Mouse (Mus musculus) intestine, postnatal 0 days (tissue): ENCODE results near the gene Piwil4. TPM values are rescaled to one million over a fixed set of nuclear protein-coding genes. Genes with fewer than 3 reads are reported as not detected.

Experiments used
- ATAC-seq: fragments of 200-750 bp; cut with Nextera tagmentation; 2 replicates; pipeline ENCODE4 v1.8.0; 2017; ENCODE audit warnings: mild to moderate bottlenecking, moderate TSS enrichment, moderate library complexity
- H3K27ac ChIP-seq: fragments of 300-500 bp; sonication (generic); 2 replicates; pipeline ENCODE4 v1.5.1; 2014; ENCODE audit warnings: mild to moderate bottlenecking, low read depth, low read length, moderate library complexity
- H3K27me3 ChIP-seq: fragments of 300-500 bp; sonication (generic); replicated peaks from 2 replicates; pipeline ENCODE4 v1.6.1; 2014; ENCODE audit warnings: low read length, mixed read lengths; ENCODE audit not compliant: control insufficient read depth, insufficient read depth
- H3K36me3 ChIP-seq: fragments of 300-500 bp; sonication (generic); 2 replicates; pipeline ENCODE4 v1.6.1; 2014; ENCODE audit warnings: mild to moderate bottlenecking, moderate library complexity; ENCODE audit not compliant: control insufficient read depth, insufficient read depth
- H3K4me1 ChIP-seq: fragments of 300-500 bp; sonication (generic); replicated peaks from 2 replicates; pipeline ENCODE4 v1.6.1; 2014; ENCODE audit warnings: antibody characterized with exemption, low read length, mixed read lengths; ENCODE audit not compliant: control insufficient read depth, insufficient read depth
- H3K4me2 ChIP-seq: fragments of 300-500 bp; sonication (generic); replicated peaks from 2 replicates; pipeline ENCODE4 v1.6.1; 2014; ENCODE audit warnings: low read depth, mild to moderate bottlenecking, moderate library complexity
- H3K4me3 ChIP-seq: fragments of 300-500 bp; sonication (generic); 2 replicates; pipeline ENCODE4 v1.5.1; 2014; ENCODE audit warnings: low read depth, low read length
- H3K9ac ChIP-seq: fragments of 300-500 bp; sonication (generic); 2 replicates; pipeline ENCODE4 v1.6.1; 2014; ENCODE audit warnings: mild to moderate bottlenecking, low read depth, low read length
- H3K9me3 ChIP-seq: fragments of 300-500 bp; sonication (generic); 2 replicates; pipeline ENCODE4 v1.6.1; 2016; ENCODE audit warnings: mixed run types; ENCODE audit not compliant: control insufficient read depth
- CTCF ChIP-seq: sonication (generic); IDR thresholded peaks from 2 replicates; pipeline ENCODE4 v1.5.1; 2016; ENCODE audit warnings: low read depth, mild to moderate bottlenecking, control low read depth, antibody characterized with exemption, moderate library complexity
- WGBS: fragments of 180-500 bp; shearing (Covaris S2); extraction: QIAGEN DNeasy Blood & Tissue Kit; methylation state at CpG from one replicate; pipeline ENCODE4 v1.1.7; 2014; 5-methylcytosine and 5-hydroxymethylcytosine counted together
- polyA plus RNA-seq: library from polyadenylated mRNA; unstranded; fragments of >200 nt; fragmentation: Nextera tagmentation; extraction: Ambion mirVana; gene quantifications from 2 replicates; pipeline ENCODE4 v1.2.1, GENCODE M21; 2015

Gene Piwil4
- polyA plus RNA-seq, 1 experiment from 2014 or later: 0.17 TPM

GRCm38 (mm10) chr9:14754469-14754868 lies 13.9 kb upstream of the Piwil4 start:
- Histone ChIP-seq H3K27me3 (no peaks in the 10 kb centered on the region), H3K27ac (no peak overlapping the region), H3K4me3 (no peak overlapping the region), H3K36me3 (no peaks in the 10 kb centered on the region), H3K9ac (no peak overlapping the region), H3K4me1 (0 out of 2 replicates have a peak, but pooled peaks cover 6% of the 10 kb centered on the region), H3K9me3 (no peaks in the 10 kb centered on the region), H3K4me2 (no peak overlapping the region)
- 42% methylated on average over 3 of the region's 3 CpGs for WGBS
- peak; percentile 79 for ATAC-seq
- no peak for TF ChIP-seq CTCF

DNA sequence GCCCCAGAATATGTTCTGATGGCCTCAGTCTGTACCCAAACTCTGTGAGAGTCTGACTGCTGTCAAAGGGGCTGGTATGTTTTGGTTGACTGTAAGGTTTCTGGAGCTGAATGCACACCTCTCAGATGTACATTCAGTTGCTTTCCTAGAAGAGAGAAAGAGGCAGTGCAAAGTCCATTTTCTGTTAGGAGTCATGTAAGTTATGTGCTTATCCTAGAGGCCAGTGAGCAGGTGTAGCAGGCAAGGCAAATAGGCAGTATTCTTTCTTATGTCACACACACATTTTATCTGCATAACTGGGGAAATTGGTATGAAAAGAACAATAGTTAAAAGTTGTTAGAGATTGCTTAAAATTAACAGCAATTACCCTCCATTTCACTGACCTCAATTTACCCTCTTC lies 13.4 kb upstream of the Piwil4 start:
- ATAC-seq: peak; percentile 71
- H3K9ac ChIP-seq: no peak overlapping the region
- no peak overlapping the region for H3K4me3 ChIP-seq
- no peaks in the 10 kb centered on the region for H3K36me3 ChIP-seq
- H3K9me3 ChIP-seq: no peaks in the 10 kb centered on the region
- no peak overlapping the region for H3K27ac ChIP-seq
- no peaks in the 10 kb centered on the region for H3K27me3 ChIP-seq
- H3K4me1 ChIP-seq: 0 out of 2 replicates have a peak, but pooled peaks cover 6% of the 10 kb centered on the region
- no peak overlapping the region for H3K4me2 ChIP-seq
- TF ChIP-seq CTCF: peak; percentile 16; the same call in 1 of the 2 replicates

- peak within 1 kb of the TSS; percentile 71 for H3K9ac ChIP-seq
- ATAC-seq: peak; percentile 67
- 0 out of 2 replicates have a peak, but pooled peaks cover 6% of the 10 kb centered on the region for H3K4me1 ChIP-seq
- WGBS: under 1% methylated on average over 26 of the region's 28 CpGs
- H3K36me3 ChIP-seq: no peaks in the 10 kb centered on the region
- H3K4me2 ChIP-seq: peak within 1 kb of the TSS; percentile 97
- peak within 1 kb of the TSS; percentile 50 for H3K27ac ChIP-seq
- no peaks in the 10 kb centered on the region for H3K9me3 ChIP-seq
- peak within 1 kb of the TSS; percentile 52 for H3K4me3 ChIP-seq
- no peak for TF ChIP-seq CTCF
- no peaks in the 10 kb centered on the region for H3K27me3 ChIP-seq
Measured at GRCm38 (mm10) chr9:14752001-14752522, 11.5 kb upstream of the Piwil4 start, which contains the start of gene Fut4. Fut4 (minus strand) TSS chr9:14752393.

DNA sequence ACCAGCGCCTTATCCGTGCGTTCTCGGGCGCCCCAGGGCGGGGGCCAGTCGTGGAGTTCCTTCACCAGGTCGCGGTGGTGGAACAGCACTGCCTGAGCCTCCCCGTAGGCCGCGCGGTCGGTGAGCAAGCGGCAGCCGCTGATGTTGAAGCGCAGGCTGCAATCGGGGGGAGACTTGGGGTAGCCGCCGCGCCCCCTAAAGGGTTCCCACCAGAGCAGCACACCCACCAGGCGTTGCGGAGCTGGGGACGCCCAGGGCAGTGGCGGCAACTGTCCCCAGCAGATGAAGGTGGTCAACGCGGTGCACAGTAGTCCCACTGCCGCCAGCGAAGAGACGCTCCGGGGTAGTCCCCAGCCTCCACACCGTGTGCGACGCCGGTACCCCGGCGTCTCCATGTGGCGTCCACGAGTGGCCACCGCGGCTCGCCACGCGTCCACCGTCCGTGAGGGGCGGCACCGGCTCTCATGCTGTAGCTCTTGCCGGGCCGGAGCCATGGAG lies 11.0 kb upstream of the Piwil4 start:
- 0 out of 2 replicates have a peak, but pooled peaks cover 6% of the 10 kb centered on the region for H3K4me1 ChIP-seq
- no peaks in the 10 kb centered on the region for H3K36me3 ChIP-seq
- H3K9me3 ChIP-seq: no peaks in the 10 kb centered on the region
- peak overlapping the region; percentile 52 for H3K4me3 ChIP-seq
- WGBS: under 1% methylated on average over 50 of the region's 50 CpGs
- peak overlapping the region; percentile 97 for H3K4me2 ChIP-seq
- no peak for TF ChIP-seq CTCF
- peak overlapping the region; percentile 50 for H3K27ac ChIP-seq
- ATAC-seq: peak; percentile 53
- peak overlapping the region; percentile 71 for H3K9ac ChIP-seq
- no peaks in the 10 kb centered on the region for H3K27me3 ChIP-seq

- TF ChIP-seq CTCF: no peak
- 0 out of 2 replicates have a peak, but pooled peaks cover 6% of the 10 kb centered on the region for H3K4me1 ChIP-seq
- no peaks in the 10 kb centered on the region for H3K27me3 ChIP-seq
- peak overlapping the region; percentile 71 for H3K9ac ChIP-seq
- peak overlapping the region; percentile 52 for H3K4me3 ChIP-seq
- no peaks in the 10 kb centered on the region for H3K36me3 ChIP-seq
- no peaks in the 10 kb centered on the region for H3K9me3 ChIP-seq
- WGBS: 67% methylated on average over 41 of the region's 42 CpGs
- no peak for ATAC-seq
- peak overlapping the region; percentile 97 for H3K4me2 ChIP-seq
- H3K27ac ChIP-seq: no peak overlapping the region
Measured at GRCm38 (mm10) chr9:14750901-14751502, 10.5 kb upstream of the Piwil4 start.

DNA sequence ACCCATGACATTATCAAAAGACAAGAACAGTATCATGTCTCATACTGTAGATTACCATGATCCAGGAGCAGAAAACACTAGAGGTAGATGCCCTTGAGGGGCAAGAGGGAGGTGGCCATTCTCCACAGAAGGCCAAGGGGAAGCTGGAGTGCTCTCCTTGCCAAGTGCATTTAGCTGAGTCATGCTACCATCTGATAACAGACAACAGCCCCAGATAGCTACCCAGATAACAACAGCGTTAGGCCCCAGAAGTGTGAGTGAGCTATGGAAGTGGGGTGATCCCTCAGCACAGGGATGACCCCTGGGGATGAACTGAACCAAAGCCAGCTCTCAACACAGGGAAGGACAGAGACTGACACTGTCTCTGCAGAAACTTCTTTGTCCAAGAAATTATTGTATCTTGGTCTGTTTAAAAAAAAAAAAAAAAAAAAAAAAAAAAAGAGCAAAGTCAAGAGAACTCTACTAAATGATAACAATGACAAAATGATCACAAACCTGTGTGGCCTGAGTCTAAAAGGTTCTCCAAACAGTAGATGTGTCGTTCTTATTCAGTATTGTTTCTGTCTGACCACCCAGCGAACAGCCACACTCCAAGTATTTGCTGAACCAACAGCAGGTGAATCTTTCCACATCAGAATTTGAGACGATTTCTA lies 909 bp downstream of the Piwil4 start:
- no peaks in the 10 kb centered on the region for H3K36me3 ChIP-seq
- no peaks in the 10 kb centered on the region for H3K27me3 ChIP-seq
- no peak overlapping the region for H3K9ac ChIP-seq
- no peak for ATAC-seq
- H3K4me1 ChIP-seq: 0 out of 2 replicates have a peak, but pooled peaks cover 3% of the 10 kb centered on the region
- H3K27ac ChIP-seq: no peak overlapping the region
- 64% methylated on average over 4 of the region's 4 CpGs for WGBS
- no peak overlapping the region for H3K4me2 ChIP-seq
- H3K9me3 ChIP-seq: no peaks in the 10 kb centered on the region
- no peak overlapping the region for H3K4me3 ChIP-seq
- TF ChIP-seq CTCF: no peak
